Mouse (Mus musculus): ENCODE data around the gene Epha2.

- no peak for TF ChIP-seq POLR2A (IDR thresholded peaks at IDR 0.05; ENCODE audit: insufficient read depth, low read depth, low read length)
- no peak for TF ChIP-seq CTCF (IDR thresholded peaks at IDR 0.05; ENCODE audit: insufficient read depth, low read depth, low read length)
These were observed 2.6 kb downstream of the Epha2 start for GRCm38 (mm10) chr4:141303402-141304222.
